ENCODE assay signal across 37 mouse cellular contexts in the genomic region with DNA sequence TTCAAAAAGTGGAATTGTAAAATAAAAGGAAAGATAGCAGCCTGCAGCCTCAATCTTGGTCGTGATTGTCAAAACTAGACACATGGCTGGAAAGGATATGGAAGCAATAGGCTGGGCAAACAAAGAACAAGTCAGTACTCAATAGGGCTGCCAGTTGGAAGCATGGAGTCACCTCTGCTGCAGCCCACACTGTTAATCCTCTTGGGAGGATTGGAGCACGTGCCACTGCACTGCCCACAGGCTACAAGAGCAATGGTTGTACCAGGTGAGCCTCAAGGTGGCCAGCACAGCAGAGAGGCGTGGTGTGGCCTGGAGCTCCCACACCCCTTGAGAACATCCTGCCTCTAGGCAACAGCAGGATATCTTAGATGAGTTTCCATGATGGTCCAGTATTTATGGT. TPM values are rescaled to one million over a fixed set of nuclear protein-coding genes. Genes with fewer than 3 reads are reported as not detected.
"Had no signal": no experiment of that assay in that cellular context is flagged by ENCODE, and none has a peak within 500 bp of the region (broad histone marks: within the 10 kb centered on the region; RNA-seq: fewer than 3 reads in every experiment).

No protein-coding gene starts in this region.

- H3K9ac ChIP-seq: heart, embryonic 12.5 days; heart, embryonic 13.5 days; heart, embryonic 15.5 days; hindbrain, embryonic 12.5 days; hindbrain, embryonic 13.5 days; hindbrain, embryonic 14.5 days; hindbrain, embryonic 15.5 days; intestine, embryonic 15.5 days; kidney, embryonic 15.5 days had no signal

- DNase-seq: heart, adult 2 months; heart, postnatal 10 days; heart, postnatal 14 days; heart, postnatal 36 days; heart, postnatal 4 days; kidney, adult 11 months; kidney, adult 18-20 months; kidney, adult 2 months; kidney, adult 8-10 months; kidney, adult 9 months; kidney, postnatal 10 days; kidney, postnatal 14 days; kidney, postnatal 25 days; kidney, postnatal 36 days; kidney, postnatal 4 days; layer of hippocampus, adult 9-11 months; layer of hippocampus, postnatal 36 days had no signal

- H3K4me3 ChIP-seq: heart, adult 2 months; heart, embryonic 10.5 days; heart, embryonic 12.5 days; heart, embryonic 13.5 days; heart, embryonic 15.5 days; hindbrain, embryonic 10.5 days; hindbrain, embryonic 12.5 days; hindbrain, embryonic 13.5 days; hindbrain, embryonic 15.5 days; intestine, embryonic 15.5 days; kidney, embryonic 15.5 days; layer of hippocampus, adult 2 months had no signal

- H3K27ac ChIP-seq: heart, adult 2 months; heart, embryonic 10.5 days; heart, embryonic 13.5 days; heart, embryonic 15.5 days; hindbrain, embryonic 10.5 days; hindbrain, embryonic 12.5 days; hindbrain, embryonic 13.5 days; hindbrain, embryonic 14.5 days; hindbrain, embryonic 15.5 days; hindbrain, postnatal 0 days; intestine, embryonic 15.5 days; kidney, embryonic 15.5 days; kidney, postnatal 0 days; layer of hippocampus, adult 2 months had no signal

- H3K27me3 ChIP-seq: heart, embryonic 12.5 days; heart, embryonic 13.5 days; heart, embryonic 15.5 days; hindbrain, embryonic 12.5 days; hindbrain, embryonic 13.5 days; hindbrain, embryonic 15.5 days; intestine, embryonic 15.5 days; kidney, embryonic 15.5 days had no signal

- H3K36me3 ChIP-seq: heart, embryonic 10.5 days; heart, embryonic 12.5 days; heart, embryonic 13.5 days; heart, embryonic 15.5 days; hindbrain, embryonic 10.5 days; hindbrain, embryonic 12.5 days; hindbrain, embryonic 13.5 days; hindbrain, embryonic 15.5 days; intestine, embryonic 15.5 days; kidney, embryonic 15.5 days had no signal

- ATAC-seq: hindbrain, embryonic 16.5 days; hindbrain, postnatal 0 days; inflammation-experienced regulatory T-cells, adult 6 months; intestine, embryonic 15.5 days; intestine, embryonic 16.5 days; intestine, postnatal 0 days had no signal

- H3K4me1 ChIP-seq: heart, embryonic 10.5 days; heart, embryonic 12.5 days; heart, embryonic 13.5 days; heart, embryonic 15.5 days; hindbrain, embryonic 10.5 days; hindbrain, embryonic 12.5 days; hindbrain, embryonic 13.5 days; hindbrain, embryonic 15.5 days; intestine, embryonic 15.5 days; kidney, embryonic 15.5 days had no signal

- H3K4me2 ChIP-seq: heart, embryonic 11.5 days; heart, embryonic 12.5 days; heart, embryonic 13.5 days; heart, embryonic 15.5 days; hindbrain, embryonic 12.5 days; hindbrain, embryonic 13.5 days; hindbrain, embryonic 14.5 days; hindbrain, embryonic 15.5 days; intestine, embryonic 15.5 days; kidney, embryonic 15.5 days had no signal

- H3K9me3 ChIP-seq: heart, embryonic 10.5 days; heart, embryonic 12.5 days; heart, embryonic 13.5 days; heart, embryonic 15.5 days; hindbrain, embryonic 10.5 days; hindbrain, embryonic 12.5 days; hindbrain, embryonic 13.5 days; hindbrain, embryonic 15.5 days; intestine, embryonic 15.5 days; kidney, embryonic 15.5 days had no signal

RNA-seq across cellular contexts. Expression of gene Grik2, which starts 55.7 kb away (rescaled TPM):
- total RNA-seq: hematopoietic stem cell, adult 5-6 weeks had no signal
- polyA plus RNA-seq: inflammation-experienced regulatory T-cells, adult 6 months had no signal
